Mouse (Mus musculus): ENCODE data around the gene Stox2. TPM values are rescaled to one million over a fixed set of nuclear protein-coding genes. Genes with fewer than 3 reads are reported as not detected.

Gene Stox2
- total and polyA plus RNA-seq, 3 experiments = under 0.01 TPM; not detected in 2

- Histone ChIP-seq H3K27me3 (ENCODE audit: control insufficient read depth in 1 of 2, insufficient read depth in 2 of 2, low read length in 2 of 2) (no peaks in the 10 kb centered on the region), H3K9me3 (replicated peaks; ENCODE audit: insufficient read depth, low read length) (no peaks in the 10 kb centered on the region), H3K4me3 (ENCODE audit: control insufficient read depth in 1 of 2, insufficient read depth in 1 of 2, low read depth in 2 of 2, low read length in 2 of 2) (no peak overlapping the region), H3K4me1 (ENCODE audit: control insufficient read depth in 1 of 2, insufficient read depth in 2 of 2, low read length in 2 of 2) (no peaks in the 10 kb centered on the region), H3K79me2 (ENCODE audit: control insufficient read depth, insufficient read depth, low read length, poor library complexity) (no peaks in the 10 kb centered on the region), H3K9ac (ENCODE audit: control insufficient read depth, low read depth, low read length, poor library complexity, severe bottlenecking) (no peak overlapping the region), H3K27ac (ENCODE audit: control insufficient read depth, low read depth, low read length) (no peak overlapping the region), H3K36me3 (ENCODE audit: control insufficient read depth in 1 of 2, insufficient read depth in 2 of 2, low read length in 2 of 2) (no peaks in the 10 kb centered on the region)
- no peak for DNase-seq (ENCODE audit: low read depth, low spot score)
- no peak for TF ChIP-seq POLR2AphosphoS2 (IDR thresholded peaks at IDR 0.05; ENCODE audit: low read length)
- no peak for TF ChIP-seq ZNF384 (IDR thresholded peaks at IDR 0.05; ENCODE audit: low read depth, low read length)
- TF ChIP-seq GATA1 (IDR thresholded peaks at IDR 0.05; ENCODE audit: low read depth, low read length) = no peak
- no peak for TF ChIP-seq EP300 (IDR thresholded peaks at IDR 0.05; ENCODE audit: low read depth in 1 of 2, low read length in 2 of 2)
Measured at GRCm38 (mm10) chr8:47318468-47318867, 127.7 kb downstream of the Stox2 start.

DNA sequence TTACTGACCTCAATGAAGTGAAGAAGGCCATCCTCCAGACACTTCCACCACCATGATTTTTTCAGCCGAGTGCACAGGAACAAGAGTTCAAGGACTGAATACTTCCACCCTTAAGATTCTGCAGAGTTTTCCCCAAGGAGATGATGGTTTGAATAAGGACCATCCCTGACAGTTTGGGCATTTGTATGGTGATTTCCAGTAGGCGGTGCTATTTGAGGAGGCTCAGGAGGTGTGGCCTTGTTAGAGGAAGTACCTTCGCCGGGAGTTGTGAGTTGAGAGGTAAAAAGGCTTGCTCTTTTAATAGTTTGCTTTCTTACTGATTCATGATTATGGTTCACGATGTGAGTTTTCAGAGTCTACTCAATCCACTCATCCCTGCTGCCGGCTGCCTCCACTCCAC, 138.0 kb downstream of the Stox2 start:
- Histone ChIP-seq H3K4me3 (ENCODE audit: control insufficient read depth in 1 of 2, insufficient read depth in 1 of 2, low read depth in 2 of 2, low read length in 2 of 2) (no peak overlapping the region), H3K4me1 (ENCODE audit: control insufficient read depth in 1 of 2, insufficient read depth in 2 of 2, low read length in 2 of 2) (no peaks in the 10 kb centered on the region), H3K79me2 (ENCODE audit: control insufficient read depth, insufficient read depth, low read length, poor library complexity) (no peaks in the 10 kb centered on the region), H3K9me3 (replicated peaks; ENCODE audit: insufficient read depth, low read length) (no peaks in the 10 kb centered on the region), H3K9ac (ENCODE audit: control insufficient read depth, low read depth, low read length, poor library complexity, severe bottlenecking) (no peak overlapping the region), H3K27me3 (ENCODE audit: control insufficient read depth in 1 of 2, insufficient read depth in 2 of 2, low read length in 2 of 2) (no peaks in the 10 kb centered on the region), H3K36me3 (ENCODE audit: control insufficient read depth in 1 of 2, insufficient read depth in 2 of 2, low read length in 2 of 2) (no peaks in the 10 kb centered on the region), H3K27ac (ENCODE audit: control insufficient read depth, low read depth, low read length) (no peak overlapping the region)
- TF ChIP-seq MAX (IDR thresholded peaks at IDR 0.05; ENCODE audit: low read length) = no peak
- TF ChIP-seq USF2 (IDR thresholded peaks at IDR 0.05; ENCODE audit: borderline replicate concordance in 1 of 2, insufficient read depth in 1 of 2, low read depth in 1 of 2, low read length in 2 of 2) = no peak
- TF ChIP-seq TCF12 (IDR thresholded peaks at IDR 0.05; ENCODE audit: low read depth, low read length) = no peak
- TF ChIP-seq ZMIZ1 (IDR thresholded peaks at IDR 0.05; ENCODE audit: low read depth, low read length) = no peak
- TF ChIP-seq MAZ (IDR thresholded peaks at IDR 0.05; ENCODE audit: low read depth, low read length) = no peak
- no peak for TF ChIP-seq POLR2A (IDR thresholded peaks at IDR 0.05; ENCODE audit: control insufficient read depth in 1 of 2, insufficient read depth in 1 of 2, low read depth in 1 of 2, low read length in 2 of 2, poor library complexity in 1 of 2)
- TF ChIP-seq MEF2A (IDR thresholded peaks at IDR 0.05; ENCODE audit: extremely low read depth, insufficient replicate concordance, low read depth, low read length, poor library complexity, severe bottlenecking) = no peak
- no peak for TF ChIP-seq RAD21 (IDR thresholded peaks at IDR 0.05; ENCODE audit: low read depth, low read length)
- TF ChIP-seq UBTF (IDR thresholded peaks at IDR 0.05; ENCODE audit: borderline replicate concordance, insufficient read depth, low read depth, low read length) = no peak
- no peak for TF ChIP-seq MAFK (IDR thresholded peaks at IDR 0.05; ENCODE audit: borderline replicate concordance, low read depth, low read length)
- TF ChIP-seq MYB (IDR thresholded peaks at IDR 0.05; ENCODE audit: low read depth, low read length) = no peak
- TF ChIP-seq GABPA (IDR thresholded peaks at IDR 0.05; ENCODE audit: low read depth, low read length) = no peak
- no peak for TF ChIP-seq NRF1 (IDR thresholded peaks at IDR 0.05; ENCODE audit: insufficient read depth, low read depth, low read length, poor library complexity, severe bottlenecking)
- TF ChIP-seq TAL1 (IDR thresholded peaks at IDR 0.05; ENCODE audit: low read length) = no peak
- TF ChIP-seq MYC (IDR thresholded peaks at IDR 0.05; ENCODE audit: low read depth, low read length) = no peak
- no peak for TF ChIP-seq MXI1 (IDR thresholded peaks at IDR 0.05; ENCODE audit: low read depth, low read length)
- no peak for TF ChIP-seq TBP (IDR thresholded peaks at IDR 0.05; ENCODE audit: low read depth, low read length)
- no peak for TF ChIP-seq USF1 (IDR thresholded peaks at IDR 0.05; ENCODE audit: low read depth, low read length)
- TF ChIP-seq BHLHE40 (IDR thresholded peaks at IDR 0.05; ENCODE audit: borderline replicate concordance, low read depth, low read length) = no peak
- peak; percentile 1 for DNase-seq (ENCODE audit: low read depth, low spot score)

Data from MEL (cell line).